In the genomic region with DNA sequence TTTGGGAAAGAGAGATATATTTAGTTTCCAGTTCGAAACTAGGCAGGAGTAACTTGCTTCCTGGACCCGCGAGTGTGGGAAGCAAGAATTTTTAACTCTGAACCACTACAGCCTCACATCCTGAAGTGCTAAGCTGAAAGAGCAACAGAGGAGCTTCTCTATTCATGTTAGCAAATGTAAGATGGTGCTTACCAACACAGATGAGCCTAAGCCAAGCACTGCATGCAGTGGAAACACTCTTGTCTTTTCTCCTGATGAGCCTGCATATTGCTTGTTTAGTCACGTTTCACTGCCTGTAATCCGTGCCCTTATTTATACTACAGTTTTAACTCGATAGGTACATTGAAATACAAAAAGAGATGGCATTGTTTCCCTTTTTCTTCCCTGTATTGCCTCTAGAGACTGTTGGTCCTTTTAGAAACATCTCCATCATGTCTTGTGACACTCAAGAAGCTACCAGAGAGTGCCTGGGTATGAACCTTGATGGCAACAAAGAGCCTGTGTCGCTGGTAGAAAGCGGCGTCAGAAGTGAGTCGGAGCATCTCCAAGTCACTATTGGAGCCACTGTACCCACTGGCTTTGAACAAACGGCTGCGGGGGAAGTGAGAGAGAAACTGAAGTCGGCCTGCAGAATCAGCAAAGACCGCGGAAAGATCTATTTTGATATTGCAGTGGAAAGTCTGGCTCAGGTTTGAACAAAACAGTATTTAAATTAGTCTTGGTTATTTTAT, we compare ENCODE assay signal across 9 mouse cellular contexts. TPM values are rescaled to one million over a fixed set of nuclear protein-coding genes. Genes with fewer than 3 reads are reported as not detected.
A peak's percentile ranks its signal among the peaks of the same experiment; 100 is the strongest.
DNase-seq lines count a peak whose midpoint lies in the region; ATAC-seq and TF ChIP-seq lines count a peak whose summit lies in the region.
"Had no signal": no experiment of that assay in that cellular context is flagged by ENCODE, and none has a peak within 500 bp of the region (broad histone marks: within the 10 kb centered on the region; RNA-seq: fewer than 3 reads in every experiment).

No protein-coding gene starts in this region.

- H3K36me3 ChIP-seq in forebrain, embryonic 13.5 days (ENCODE audit: poor library complexity, severe bottlenecking) = peaks cover 28% of the 10 kb centered on the region
- H3K36me3 ChIP-seq in liver, embryonic 11.5 days (ENCODE audit: control insufficient read depth, insufficient read depth, low read length) = peaks cover 16% of the 10 kb centered on the region
- peaks cover 12% of the 10 kb centered on the region; the same call in 1 of the 2 replicates for H3K36me3 ChIP-seq in stomach, embryonic 15.5 days

- intact Hi-C loops in gastrocnemius, adult 2 months (cut with DNase I) = loop anchor here (2.0 kb wide), 2 partner anchors 30 to 190 kb away; a partner anchor contains a TSS
- intact Hi-C loops in gastrocnemius, postnatal 36 days (cut with DNase I) = loop anchor here (10.0 kb wide), 1 partner anchor 258 kb away; a partner anchor contains a TSS

- peak; percentile 12 for ATAC-seq in CD4-positive, CD25-positive, alpha-beta regulatory T cell, adult 4 months
- no peak for ATAC-seq in forebrain, embryonic 13.5 days
- no peak for ATAC-seq in liver, embryonic 11.5 days (replicated peaks; ENCODE audit: low FRiP score)
- ATAC-seq in stomach, embryonic 15.5 days (ENCODE audit: insufficient read depth, low FRiP score, low read depth) = no peak

- peaks cover 24% of the 10 kb centered on the region for H3K4me1 ChIP-seq in forebrain, embryonic 13.5 days
- peaks cover 30% of the 10 kb centered on the region for H3K4me1 ChIP-seq in liver, embryonic 11.5 days (replicated peaks; ENCODE audit: control insufficient read depth, insufficient read depth, low read length)
- H3K4me1 ChIP-seq in stomach, embryonic 15.5 days = peaks cover 10% of the 10 kb centered on the region; the same call in 1 of the 2 replicates

- H3K4me2 ChIP-seq in forebrain, embryonic 13.5 days = peak overlapping the region; percentile 96
- peak overlapping the region; percentile 75 for H3K4me2 ChIP-seq in liver, embryonic 11.5 days
- H3K4me2 ChIP-seq in stomach, embryonic 15.5 days = peak overlapping the region; percentile 80

- peak overlapping the region; percentile 85 for H3K9ac ChIP-seq in forebrain, embryonic 13.5 days
- peak overlapping the region; percentile 76 for H3K9ac ChIP-seq in liver, embryonic 11.5 days (ENCODE audit: low read depth, low read length)
- H3K9ac ChIP-seq in stomach, embryonic 15.5 days = peak overlapping the region; percentile 54

- H3K27ac ChIP-seq in gastrocnemius, adult 2 months = peak overlapping the region; percentile 93
- H3K27ac ChIP-seq in forebrain, embryonic 13.5 days = no peak overlapping the region
- H3K27ac ChIP-seq in liver, embryonic 11.5 days (ENCODE audit: low read depth, low read length) = peak overlapping the region; percentile 93
- peak overlapping the region; percentile 95; the same call in 1 of the 2 replicates for H3K27ac ChIP-seq in stomach, embryonic 15.5 days

- DNase-seq in gastrocnemius, adult 2 months = no peak
- no peak for DNase-seq in gastrocnemius, postnatal 36 days
- no peak for DNase-seq in liver, embryonic 11.5 days (ENCODE audit: low spot score)
- DNase-seq in urinary bladder, postnatal 4 days (ENCODE audit: low spot score in 2 of 2) = no peak
- DNase-seq in right cerebral cortex, postnatal 25 days = no peak

- no peak for TF ChIP-seq CTCF in gastrocnemius, adult 2 months (IDR thresholded peaks at IDR 0.05)

- no peaks in the 10 kb centered on the region for H3K27me3 ChIP-seq in forebrain, embryonic 13.5 days
- no peaks in the 10 kb centered on the region for H3K27me3 ChIP-seq in liver, embryonic 11.5 days (replicated peaks; ENCODE audit: control insufficient read depth, insufficient read depth, low read length)
- H3K27me3 ChIP-seq in stomach, embryonic 15.5 days (replicated peaks) = no peaks in the 10 kb centered on the region
- H3K27me3 ChIP-seq: Patski had no signal

- WGBS in forebrain, embryonic 13.5 days = 70% methylated on average over 15 of the region's 15 CpGs
- 41% methylated on average over 15 of the region's 15 CpGs for WGBS in liver, embryonic 11.5 days
- WGBS in stomach, embryonic 15.5 days = 58% methylated on average over 15 of the region's 15 CpGs

- H3K9me3 ChIP-seq in forebrain, embryonic 13.5 days (replicated peaks) = no peaks in the 10 kb centered on the region
- no peaks in the 10 kb centered on the region for H3K9me3 ChIP-seq in liver, embryonic 11.5 days (ENCODE audit: control insufficient read depth, low read length)
- no peaks in the 10 kb centered on the region for H3K9me3 ChIP-seq in stomach, embryonic 15.5 days

- H3K4me3 ChIP-seq in gastrocnemius, adult 2 months = peak overlapping the region; percentile 79
- peak overlapping the region; percentile 80 for H3K4me3 ChIP-seq in forebrain, embryonic 13.5 days
- peak overlapping the region; percentile 69 for H3K4me3 ChIP-seq in liver, embryonic 11.5 days (ENCODE audit: low read depth, low read length)
- peak overlapping the region; percentile 74 for H3K4me3 ChIP-seq in stomach, embryonic 15.5 days (replicated peaks)

RNA-seq across cellular contexts. Expression of a gene that starts 1.2 kb away (rescaled TPM):
- total RNA-seq in gastrocnemius, adult 2 months (2021) = 10 to 100 TPM; 13.7 to 14.5 TPM
- total RNA-seq in gastrocnemius, postnatal 36 days (2021) = 10 to 100 TPM; 11.5 to 16.0 TPM
- 100 to 1,000 TPM in 1 of 2 experiments, 10 to 100 TPM in 1; 76.7 to 104 TPM for polyA plus RNA-seq in CD4-positive, CD25-positive, alpha-beta regulatory T cell, adult 4 months (2017; shearing (Covaris generic))
- 62.9 and 63.2 TPM in 2 replicates for polyA plus RNA-seq in forebrain, embryonic 13.5 days (2015; fragmentation: Nextera tagmentation; extraction: Ambion mirVana)
- 70.5 and 72.5 TPM in 2 replicates for polyA plus RNA-seq in liver, embryonic 11.5 days (2014; fragmentation: Nextera tagmentation; extraction: Ambion mirVana)
- polyA plus RNA-seq in stomach, embryonic 15.5 days (2015; fragmentation: Nextera tagmentation; extraction: Ambion mirVana) = 52.1 and 52.3 TPM in 2 replicates

RNA-seq across cellular contexts. Expression of a gene that starts 30.0 kb away (rescaled TPM):
- 10 to 100 TPM; 28.4 to 29.3 TPM for total RNA-seq in gastrocnemius, adult 2 months (2021)
- total RNA-seq in gastrocnemius, postnatal 36 days (2021) = 10 to 100 TPM; 20.4 to 25.6 TPM
- polyA plus RNA-seq in CD4-positive, CD25-positive, alpha-beta regulatory T cell, adult 4 months (2017; shearing (Covaris generic)) = 10 to 100 TPM; 31.9 to 37.2 TPM
- 56.9 and 63.3 TPM in 2 replicates for polyA plus RNA-seq in forebrain, embryonic 13.5 days (2015; fragmentation: Nextera tagmentation; extraction: Ambion mirVana)
- polyA plus RNA-seq in liver, embryonic 11.5 days (2014; fragmentation: Nextera tagmentation; extraction: Ambion mirVana) = 56.8 and 58.6 TPM in 2 replicates
- 70.3 and 72.2 TPM in 2 replicates for polyA plus RNA-seq in stomach, embryonic 15.5 days (2015; fragmentation: Nextera tagmentation; extraction: Ambion mirVana)
